Mouse (Mus musculus): Measurements from ENCODE around the gene Rad23a.

Rad23a gene

DNA sequence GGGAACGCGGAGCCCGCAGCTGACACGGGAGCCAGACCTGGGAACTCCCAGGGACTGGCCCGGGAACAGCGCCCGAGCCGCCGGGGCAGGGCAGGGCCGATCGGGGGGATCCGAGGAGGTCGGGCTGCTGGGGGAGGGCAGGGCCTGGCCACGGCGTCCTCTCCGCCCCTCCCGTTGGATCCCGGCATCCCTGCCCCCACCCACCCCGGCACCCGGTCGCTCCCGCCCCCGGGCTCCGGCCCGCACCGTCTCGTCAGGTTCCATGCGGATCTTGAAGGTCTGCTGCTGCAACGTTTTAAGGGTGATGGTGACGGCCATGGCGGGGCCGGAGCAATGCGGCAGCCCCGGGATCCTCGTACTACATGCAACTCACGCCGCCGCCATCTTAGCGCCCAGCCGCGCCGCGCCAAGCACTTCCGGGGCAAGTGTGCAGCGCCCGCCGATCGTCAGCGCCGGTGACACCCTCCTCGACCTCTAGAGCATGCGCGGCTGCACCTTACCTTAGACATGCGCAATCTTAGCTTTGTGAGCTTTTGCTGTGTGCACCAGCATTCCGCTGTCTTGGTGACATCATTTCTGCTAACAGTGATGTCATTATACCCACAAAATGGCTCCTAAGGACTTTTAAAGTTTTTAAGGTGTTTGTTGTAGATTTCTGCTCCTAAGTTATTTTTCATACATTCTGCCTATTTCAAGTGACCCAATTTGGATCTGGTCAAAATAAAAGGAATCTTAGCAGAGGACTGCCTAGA lies at the start of gene Rad23a:
Gene Rad23a (minus strand): TSS at position 418 of the 752 bp plus-strand sequence.
- CTCF ChIA-PET = interaction anchor here (0.9 kb wide), 1 partner anchor 143 kb away, joined by 11 read pairs; no protein-coding TSS in a partner anchor

DNA sequence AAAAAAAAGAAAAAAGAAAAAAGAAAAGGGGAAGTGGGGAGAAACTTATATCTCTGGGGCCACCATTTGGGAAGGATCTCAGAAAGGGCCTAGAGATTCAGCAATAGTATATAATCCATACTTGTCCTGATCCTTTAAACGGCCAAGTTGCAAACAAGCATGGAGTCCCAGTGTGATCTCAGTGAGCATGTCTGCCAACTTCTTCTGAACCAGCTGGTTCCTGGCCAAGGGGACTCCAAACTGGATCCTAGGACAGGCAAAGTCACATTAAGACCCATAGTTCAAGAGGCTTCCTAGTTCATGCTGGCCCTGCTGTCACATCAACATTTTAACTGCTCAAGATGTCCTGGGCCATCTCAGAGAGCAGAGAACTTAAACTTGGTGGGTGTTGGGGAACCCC lies 48.7 kb upstream of the Rad23a start:
- CTCF ChIA-PET = no interaction called here

DNA sequence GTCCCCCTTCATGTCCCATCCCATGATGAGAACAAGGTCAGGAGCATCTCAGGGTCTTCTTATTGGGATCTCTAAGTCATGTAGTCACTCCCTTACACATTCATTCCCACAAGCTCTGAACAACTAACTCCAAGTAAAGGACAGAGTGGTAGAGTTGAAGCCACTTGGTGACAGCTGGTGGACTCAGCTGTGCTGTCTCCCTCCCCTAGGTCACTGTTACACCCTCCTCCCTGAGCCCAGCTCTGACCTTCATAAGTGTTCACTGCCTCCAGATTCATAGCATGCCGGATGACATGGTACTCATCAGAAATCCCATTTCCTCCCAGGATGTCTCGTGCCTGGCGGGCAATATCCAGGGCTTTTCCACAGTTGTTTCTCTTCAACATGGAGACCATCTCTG lies 47.8 kb upstream of the Rad23a start:
- CTCF ChIA-PET = interaction anchor here (0.6 kb wide), 1 partner anchor 41 kb away, joined by 5 read pairs; no protein-coding TSS in a partner anchor

GRCm38 (mm10) chr8:84884728-84885127 lies 44.3 kb upstream of the Rad23a start:
- CTCF ChIA-PET = no interaction called here

DNA sequence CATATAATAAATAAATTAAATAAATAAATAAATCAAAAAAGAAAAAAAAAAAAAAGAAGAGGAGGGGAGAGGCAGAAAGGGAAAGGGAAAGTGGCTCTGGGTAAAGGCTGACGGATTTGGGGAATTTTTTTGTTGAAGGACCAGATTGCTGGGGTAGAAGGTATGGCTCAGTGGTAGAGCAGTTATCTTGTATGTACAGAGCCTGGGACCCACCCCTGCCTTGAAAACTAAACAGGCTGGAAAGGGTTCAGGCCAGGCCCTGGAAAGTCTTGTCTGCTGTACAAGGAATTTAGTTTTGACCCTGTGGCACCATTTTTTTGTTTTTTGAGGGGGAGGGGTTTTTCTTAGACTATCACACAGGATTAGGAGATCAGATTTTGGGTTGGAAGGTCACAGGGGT lies 38.5 kb upstream of the Rad23a start:
- CTCF ChIA-PET = interaction anchor here (0.7 kb wide), 1 partner anchor 74 kb away, joined by 7 read pairs; no protein-coding TSS in a partner anchor

GRCm38 (mm10) chr8:84877297-84878035 lies 37.0 kb upstream of the Rad23a start:
- CTCF ChIA-PET = interaction anchor here (0.6 kb wide), 1 partner anchor 9 kb away, joined by 3 read pairs; no protein-coding TSS in a partner anchor

DNA sequence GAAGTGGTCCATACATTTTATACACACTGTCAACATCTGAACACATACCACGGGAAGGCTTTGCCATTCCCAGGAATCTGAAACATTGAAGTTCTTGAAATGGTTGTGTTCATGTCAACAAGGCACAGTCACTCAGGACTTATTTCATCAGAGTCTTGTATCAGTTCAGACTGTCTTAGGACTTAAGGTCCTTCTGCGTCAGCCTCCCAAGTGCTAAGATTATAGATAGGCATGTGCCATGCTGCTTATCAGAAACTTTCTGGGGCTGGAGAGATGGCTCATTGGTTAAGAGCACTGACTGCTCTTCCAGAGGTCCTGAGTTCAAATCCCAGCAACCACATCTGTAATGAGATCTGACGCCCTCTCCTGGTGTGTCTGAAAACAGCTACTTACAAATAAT lies 33.9 kb upstream of the Rad23a start:
- CTCF ChIA-PET = interaction anchor here (1.0 kb wide), 1 partner anchor 29 kb away, joined by 3 read pairs; no protein-coding TSS in a partner anchor

DNA sequence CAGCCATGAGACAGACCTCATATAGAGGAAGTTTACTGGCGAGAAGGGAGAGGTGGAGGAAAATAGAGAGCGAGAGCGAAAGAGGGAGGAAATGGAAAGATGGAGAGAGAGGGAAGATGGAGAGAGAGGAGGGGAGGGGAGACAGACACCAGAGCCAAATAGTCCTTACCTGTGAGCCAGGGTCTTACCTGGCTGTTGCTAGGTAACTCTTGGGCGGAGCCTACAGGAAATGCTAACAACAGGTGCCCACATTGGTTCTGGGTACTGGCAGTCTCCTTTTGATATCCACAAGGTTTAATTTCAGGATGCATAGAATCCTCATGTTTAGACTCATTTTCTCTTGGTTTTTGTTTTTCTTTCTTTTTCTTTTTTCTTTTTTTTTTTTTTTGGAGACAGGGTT lies 32.6 kb upstream of the Rad23a start:
- CTCF ChIA-PET = no interaction called here

GRCm38 (mm10) chr8:84872309-84872965 lies 32.0 kb upstream of the Rad23a start:
- CTCF ChIA-PET = interaction anchor here (1.0 to 1.6 kb wide), 6 partner anchors 10 to 117 kb away, joined by 3 to 5 read pairs (median 3); partner anchors contain the start of genes Calr and Klf1

- CTCF ChIA-PET = interaction anchor here (0.6 to 1.6 kb wide), 9 partner anchors 9 to 259 kb away, joined by 3 to 8 read pairs (median 3); partner anchors contain the start of genes Calr and Klf1
Measured at GRCm38 (mm10) chr8:84871376-84872308, 31.2 kb upstream of the Rad23a start, which contains the start of gene Syce2. Gene Syce2 (plus strand): TSS chr8:84872111.

GRCm38 (mm10) chr8:84856864-84857441 lies 16.5 kb upstream of the Rad23a start, which contains the start of gene Farsa:
Gene Farsa (plus strand): TSS chr8:84856989.
- CTCF ChIA-PET = interaction anchor here (0.6 to 0.7 kb wide), 2 partner anchors 15 to 167 kb away, joined by 3 to 5 read pairs; no protein-coding TSS in a partner anchor

GRCm38 (mm10) chr8:84856434-84856833 lies 16.0 kb upstream of the Rad23a start:
- CTCF ChIA-PET = interaction anchor here (0.6 to 0.7 kb wide), 2 partner anchors 14 to 168 kb away, joined by 3 to 5 read pairs; no protein-coding TSS in a partner anchor

- CTCF ChIA-PET = interaction anchor here (0.6 to 2.0 kb wide), 4 partner anchors 24 to 191 kb away, joined by 3 to 7 read pairs (median 5); partner anchors contain the start of gene Syce2
Measured at GRCm38 (mm10) chr8:84847684-84848435, 7.4 kb upstream of the Rad23a start.

DNA sequence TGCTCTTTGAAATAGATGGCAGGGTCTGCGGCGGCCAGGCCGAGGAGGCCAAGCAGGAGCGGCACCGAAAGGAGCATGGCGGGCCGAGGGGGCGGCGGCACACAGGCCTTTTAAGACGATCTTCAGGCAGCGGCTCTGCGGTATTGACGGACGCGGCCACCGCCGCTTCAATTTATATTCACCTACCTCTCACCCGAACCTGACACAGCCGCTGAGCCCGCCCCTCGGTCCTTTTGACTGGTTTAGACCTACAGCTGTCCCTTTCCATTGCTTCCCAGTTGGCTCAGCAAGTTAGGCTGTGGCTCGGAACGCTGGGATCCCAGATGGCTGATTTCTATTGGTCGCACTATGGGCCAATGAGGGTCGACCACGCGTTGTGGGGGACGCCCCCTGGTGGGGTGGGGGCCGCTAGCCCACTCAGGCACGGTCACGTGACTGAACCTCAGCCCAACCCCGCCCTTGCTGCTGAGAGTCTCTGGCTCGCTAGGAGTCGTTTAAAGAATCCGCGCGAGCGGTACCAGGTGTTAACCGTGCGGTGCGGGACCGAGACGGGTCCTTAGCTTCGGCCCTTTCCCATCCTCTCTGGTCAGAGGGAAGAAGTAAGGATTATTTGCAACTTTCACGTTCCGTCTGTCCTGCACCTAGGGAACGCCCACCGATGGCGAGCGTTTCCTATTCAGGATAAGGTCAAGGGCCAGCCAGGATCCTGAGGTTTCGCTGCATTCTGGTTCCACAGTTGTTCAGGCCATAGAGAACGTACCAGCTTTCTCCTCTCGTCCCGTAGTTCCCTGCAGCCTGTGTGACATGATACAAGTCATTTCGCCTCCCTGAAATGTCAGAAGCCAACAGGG lies 6.5 kb upstream of the Rad23a start, which contains the start of gene Calr:
Gene Calr (minus strand): TSS at position 213 of the 851 bp plus-strand sequence.
- CTCF ChIA-PET = interaction anchor here (0.7 to 2.0 kb wide), 2 partner anchors 25 to 41 kb away, joined by 5 read pairs; partner anchors contain the start of gene Syce2

DNA sequence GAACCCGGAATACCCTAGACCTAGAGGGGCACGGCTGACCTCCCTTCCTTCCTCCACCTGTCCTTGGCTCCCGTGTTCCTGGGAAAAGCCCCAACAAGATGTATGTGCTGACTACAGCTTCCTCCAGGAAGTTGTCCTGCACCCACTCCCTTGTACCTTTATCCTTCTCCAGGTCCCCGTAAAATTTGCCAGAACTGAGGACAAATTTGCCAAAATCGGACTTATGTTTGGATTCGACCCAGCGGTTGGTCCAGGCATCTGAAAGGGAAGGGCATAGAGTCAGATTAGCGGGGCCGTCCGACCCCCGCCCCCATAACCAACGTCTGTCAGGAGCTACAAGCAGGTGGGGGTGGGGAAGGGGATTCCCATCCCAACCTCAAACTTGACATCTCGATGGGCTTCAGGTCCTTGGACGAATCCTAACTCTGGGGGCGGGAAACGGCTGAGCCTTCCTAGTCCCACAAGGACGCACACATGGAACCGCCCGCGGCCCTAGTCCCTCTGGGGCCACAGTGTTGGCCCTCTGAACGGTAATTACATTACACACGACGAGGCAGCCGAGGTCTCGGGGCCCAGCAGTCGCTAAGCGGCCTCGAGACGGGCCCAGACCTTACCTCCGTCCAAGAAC lies 5.7 kb upstream of the Rad23a start:
- CTCF ChIA-PET = no interaction called here

- CTCF ChIA-PET = interaction anchor here (0.6 kb wide), 1 partner anchor 218 kb away, joined by 3 read pairs; no protein-coding TSS in a partner anchor
Measured at GRCm38 (mm10) chr8:84845355-84846093, 5.1 kb upstream of the Rad23a start.

Data from spleen, embryonic (tissue).